Mouse (Mus musculus): ENCODE results near the gene Mag. TPM values are rescaled to one million over a fixed set of nuclear protein-coding genes. Genes with fewer than 3 reads are reported as not detected.
"Not testable (repeated sequence)": the region's sequence is repeated elsewhere in the genome, so short reads cannot be mapped to it uniquely, and the experiment has no call there.

The Mag gene
- polyA plus RNA-seq, 2 experiments = 0.11 to 0.13 TPM

DNA sequence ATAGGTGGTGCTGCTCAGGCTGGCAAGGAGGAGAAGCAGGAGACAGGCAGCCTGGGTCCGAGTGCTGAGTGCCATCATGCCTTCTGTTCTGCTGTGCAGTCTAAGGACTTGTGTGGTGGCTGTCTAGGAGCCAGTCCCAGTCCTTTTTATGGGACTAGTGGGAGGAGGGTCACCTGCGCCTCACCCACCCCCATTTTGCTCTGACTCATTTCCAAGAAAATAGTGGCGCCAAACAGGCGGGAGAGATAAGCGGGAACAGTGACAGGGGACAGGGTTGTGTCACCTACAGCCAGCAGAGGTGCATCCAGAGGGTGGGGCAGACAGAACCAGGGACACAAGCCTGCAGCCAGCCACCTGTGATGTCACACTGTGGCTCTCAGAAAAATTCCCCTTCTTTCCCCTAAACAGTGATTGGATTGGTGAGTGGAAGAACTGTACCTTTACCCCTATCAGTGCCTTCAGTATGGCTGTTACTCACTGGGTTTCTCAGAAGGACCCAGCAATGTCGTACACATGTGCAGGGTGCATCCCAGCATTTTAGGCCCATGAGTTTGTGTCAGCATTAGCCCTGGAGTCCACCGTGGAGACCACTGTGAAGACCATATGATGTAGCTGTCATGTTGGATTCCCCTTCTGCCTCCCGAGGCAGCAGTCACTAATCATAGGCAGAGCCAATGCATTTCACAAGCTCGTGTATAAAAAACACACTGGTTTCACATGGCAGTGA is 29.4 kb upstream of the Mag start, which contains the start of gene Hamp:
Gene Hamp (minus strand): TSS at position 124 of the 727 bp plus-strand sequence.
- Histone ChIP-seq H3K27ac (no peak within 1 kb of the TSS), H3K4me1 (replicated peaks; ENCODE audit: control insufficient read depth in 2 of 2, insufficient read depth in 2 of 2, low read length in 1 of 2) (no peaks in the 10 kb centered on the region), H3K4me3 (ENCODE audit: insufficient read depth in 1 of 2, low read depth in 2 of 2, low read length in 2 of 2) (no peak within 1 kb of the TSS), H3K9ac (replicated peaks) (no peak within 1 kb of the TSS), H3K36me3 (replicated peaks; ENCODE audit: control insufficient read depth, insufficient read depth, low read depth) (peaks cover 3% of the 10 kb centered on the region; the same call in 1 of the 2 replicates), H3K9me3 (ENCODE audit: control insufficient read depth, low read length) (no peaks in the 10 kb centered on the region), H3K4me2 (ENCODE audit: low read depth) (no peak within 1 kb of the TSS), H3K27me3 (ENCODE audit: control insufficient read depth, insufficient read depth, low read length) (no peaks in the 10 kb centered on the region)
- 54% methylated on average over 9 of the region's 9 CpGs for WGBS (ENCODE audit: insufficient replicate concordance)
- DNase-seq (ENCODE audit: low read depth in 3 of 3, low spot score in 3 of 3) (no peak), ATAC-seq (ENCODE audit: insufficient read depth) (peak; percentile 7; the same call in 1 of the 2 replicates)
- no peak for TF ChIP-seq EP300 (IDR thresholded peaks at IDR 0.05; ENCODE audit: low read depth)

DNA sequence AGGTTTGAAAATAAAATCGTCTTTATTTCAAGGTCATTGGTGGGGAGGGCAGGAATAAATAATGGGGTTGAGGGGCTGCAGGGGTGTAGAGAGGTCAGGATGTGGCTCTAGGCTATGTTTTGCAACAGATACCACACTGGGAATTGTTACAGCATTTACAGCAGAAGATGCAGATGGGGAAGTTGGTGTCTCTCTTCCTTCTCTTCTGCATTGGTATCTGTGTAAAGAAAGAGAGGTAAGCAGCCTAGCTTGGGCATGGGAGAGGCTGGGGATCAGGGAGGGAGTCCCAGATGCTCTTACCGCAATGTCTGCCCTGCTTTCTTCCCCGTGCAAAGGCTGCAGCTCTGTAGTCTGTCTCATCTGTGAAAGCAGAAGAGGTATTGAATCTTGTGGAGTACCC is 27.7 kb upstream of the Mag start:
- H3K27ac ChIP-seq; H3K4me3 ChIP-seq (ENCODE audit: insufficient read depth in 1 of 2, low read depth in 2 of 2, low read length in 2 of 2); DNase-seq (ENCODE audit: low read depth in 3 of 3, low spot score in 3 of 3); H3K4me1 ChIP-seq (replicated peaks; ENCODE audit: control insufficient read depth in 2 of 2, insufficient read depth in 2 of 2, low read length in 1 of 2); H3K9ac ChIP-seq (replicated peaks); ATAC-seq (ENCODE audit: insufficient read depth); H3K36me3 ChIP-seq (replicated peaks; ENCODE audit: control insufficient read depth, insufficient read depth, low read depth); H3K27me3 ChIP-seq (ENCODE audit: control insufficient read depth, insufficient read depth, low read length); H3K9me3 ChIP-seq (ENCODE audit: control insufficient read depth, low read length); H3K4me2 ChIP-seq (ENCODE audit: low read depth): not testable (repeated sequence)
- 20% methylated on average over 3 of the region's 3 CpGs for WGBS (ENCODE audit: insufficient replicate concordance)

DNA sequence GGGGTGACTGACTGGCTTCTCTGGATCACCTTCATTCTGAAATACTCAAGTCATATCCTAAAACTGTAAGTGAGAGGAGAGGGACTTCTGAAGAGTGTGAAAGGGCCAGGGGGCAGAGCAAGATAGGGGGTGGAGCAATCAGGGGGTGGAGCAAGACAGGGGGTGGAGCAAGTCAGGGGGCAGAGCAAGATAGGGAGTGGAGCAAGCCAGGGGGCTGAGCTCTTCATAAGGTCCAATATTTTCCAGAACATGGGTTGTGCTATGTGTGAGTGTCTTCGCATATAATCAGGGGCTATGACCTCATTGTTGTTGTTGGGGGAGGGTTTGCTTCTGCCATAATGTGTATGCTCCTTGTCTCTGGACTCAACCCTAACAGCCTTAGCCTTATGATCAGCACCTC is 25.4 kb upstream of the Mag start:
- not testable (repeated sequence) for DNase-seq (ENCODE audit: low read depth in 3 of 3, low spot score in 3 of 3); H3K4me1 ChIP-seq (replicated peaks; ENCODE audit: control insufficient read depth in 2 of 2, insufficient read depth in 2 of 2, low read length in 1 of 2); H3K36me3 ChIP-seq (replicated peaks; ENCODE audit: control insufficient read depth, insufficient read depth, low read depth); H3K4me3 ChIP-seq (ENCODE audit: insufficient read depth in 1 of 2, low read depth in 2 of 2, low read length in 2 of 2); H3K4me2 ChIP-seq (ENCODE audit: low read depth); H3K27me3 ChIP-seq (ENCODE audit: control insufficient read depth, insufficient read depth, low read length); H3K9ac ChIP-seq (replicated peaks); ATAC-seq (ENCODE audit: insufficient read depth); H3K9me3 ChIP-seq (ENCODE audit: control insufficient read depth, low read length); H3K27ac ChIP-seq
- WGBS (ENCODE audit: insufficient replicate concordance) = 56% methylated on average over 1 of the region's 1 CpGs

DNA sequence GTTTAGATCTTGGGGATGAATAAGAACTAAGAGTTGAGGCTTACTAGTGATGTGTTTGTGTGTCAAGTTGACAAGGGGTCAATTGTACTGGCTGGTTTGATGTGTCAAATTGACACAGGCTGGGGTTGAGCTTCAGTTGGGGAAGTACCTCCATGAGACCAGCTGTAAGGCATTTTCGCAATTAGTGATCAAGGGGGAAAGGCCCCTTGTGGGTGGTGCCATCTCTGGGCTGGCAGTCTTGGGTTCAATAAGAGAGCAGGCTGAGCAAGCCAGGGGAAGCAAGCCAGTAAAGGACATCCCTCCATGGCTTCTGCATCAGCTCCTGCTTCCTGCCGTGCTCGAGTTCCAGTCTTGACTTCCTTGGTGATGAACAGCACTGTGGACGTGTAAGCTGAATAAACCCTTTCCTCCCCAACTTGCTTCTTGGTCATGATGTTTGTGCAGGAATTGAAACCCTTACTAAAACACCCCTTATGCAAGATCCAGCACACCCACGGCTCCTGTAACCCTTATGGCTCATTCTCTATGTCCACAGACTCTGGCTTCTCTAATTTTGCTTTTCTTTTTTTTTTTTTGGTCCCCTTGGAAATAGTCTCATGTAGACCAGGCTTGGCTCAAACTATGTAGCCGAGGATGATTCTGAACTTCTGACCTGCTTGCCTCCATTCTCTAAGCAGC is 20.9 kb upstream of the Mag start:
- ATAC-seq (ENCODE audit: insufficient read depth); H3K4me2 ChIP-seq (ENCODE audit: low read depth); H3K4me1 ChIP-seq (replicated peaks; ENCODE audit: control insufficient read depth in 2 of 2, insufficient read depth in 2 of 2, low read length in 1 of 2); H3K9ac ChIP-seq (replicated peaks); H3K4me3 ChIP-seq (ENCODE audit: insufficient read depth in 1 of 2, low read depth in 2 of 2, low read length in 2 of 2); H3K36me3 ChIP-seq (replicated peaks; ENCODE audit: control insufficient read depth, insufficient read depth, low read depth); H3K27me3 ChIP-seq (ENCODE audit: control insufficient read depth, insufficient read depth, low read length); DNase-seq (ENCODE audit: low read depth in 3 of 3, low spot score in 3 of 3); H3K9me3 ChIP-seq (ENCODE audit: control insufficient read depth, low read length); H3K27ac ChIP-seq: not testable (repeated sequence)
- WGBS (ENCODE audit: insufficient replicate concordance) = 47% methylated on average over 6 of the region's 6 CpGs

DNA sequence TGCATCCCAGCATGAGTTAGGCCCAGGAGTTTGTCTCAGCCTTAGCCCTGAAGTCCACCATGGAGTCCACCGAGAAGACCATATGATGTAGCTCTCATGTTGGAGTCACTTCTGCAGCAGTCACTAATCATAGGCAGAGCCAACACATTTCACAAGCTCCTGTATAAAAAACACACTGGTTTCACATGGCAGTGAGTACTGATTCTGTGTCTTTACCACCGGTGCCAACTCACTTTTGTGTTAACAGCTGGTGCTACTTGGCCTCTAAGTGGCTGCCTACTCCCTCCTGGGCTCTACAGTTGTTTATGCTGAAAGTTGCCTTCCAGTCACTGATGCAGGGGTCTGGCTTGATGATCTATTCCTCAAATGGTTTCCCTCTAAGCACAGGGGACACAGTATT is 9.9 kb upstream of the Mag start, which contains the start of gene Hamp2:
Gene Hamp2 (minus strand): TSS at position 101 of the 400 bp plus-strand sequence.
- not testable (repeated sequence) for H3K4me3 ChIP-seq (ENCODE audit: insufficient read depth in 1 of 2, low read depth in 2 of 2, low read length in 2 of 2)

More for the DNA sequence above, 9.9 kb upstream of the Mag start, which contains the start of gene Hamp2:
- H3K4me1 ChIP-seq (replicated peaks; ENCODE audit: control insufficient read depth in 2 of 2, insufficient read depth in 2 of 2, low read length in 1 of 2); H3K27ac ChIP-seq; ATAC-seq (ENCODE audit: insufficient read depth); H3K4me2 ChIP-seq (ENCODE audit: low read depth); H3K9me3 ChIP-seq (ENCODE audit: control insufficient read depth, low read length); H3K27me3 ChIP-seq (ENCODE audit: control insufficient read depth, insufficient read depth, low read length); DNase-seq (ENCODE audit: low read depth in 3 of 3, low spot score in 3 of 3); H3K9ac ChIP-seq (replicated peaks); H3K36me3 ChIP-seq (replicated peaks; ENCODE audit: control insufficient read depth, insufficient read depth, low read depth): not testable (repeated sequence)
- whole genome bisulfite sequencing (ENCODE audit: insufficient replicate concordance) = 39% methylated on average over 2 of the region's 2 CpGs

Data from liver, embryonic 14.5 days (tissue).